Comparison of ENCODE assay signal across 13 mouse cellular contexts in genomic region chr1:75492579-75493170, GRCm38 (mm10). TPM values are rescaled to one million over a fixed set of nuclear protein-coding genes. Genes with fewer than 3 reads are reported as not detected.
"Had no signal": no experiment of that assay in that cellular context is flagged by ENCODE, and none has a peak within 500 bp of the region (broad histone marks: within the 10 kb centered on the region; RNA-seq: fewer than 3 reads in every experiment).

No protein-coding gene starts in this region.

- H3K9me3 ChIP-seq: liver, embryonic 13.5 days; midbrain, embryonic 12.5 days had no signal

- H3K4me3 ChIP-seq: left cerebral cortex, adult 2 months; liver, embryonic 13.5 days; midbrain, embryonic 12.5 days had no signal

- ATAC-seq: lung, postnatal 0 days; midbrain, embryonic 16.5 days had no signal

- DNase-seq: kidney, adult 18-20 months; kidney, adult 9 months; kidney, postnatal 36 days; layer of hippocampus, postnatal 36 days; liver, embryonic 13.5 days; lung, embryonic 14.5 days; thymus, postnatal 25 days had no signal

- H3K27ac ChIP-seq: left cerebral cortex, adult 2 months; liver, embryonic 13.5 days; macrophage; midbrain, embryonic 12.5 days; stomach, postnatal 0 days had no signal

- H3K9ac ChIP-seq: liver, embryonic 13.5 days; lung, embryonic 14.5 days; midbrain, embryonic 12.5 days had no signal

- H3K4me2 ChIP-seq: liver, embryonic 13.5 days; lung, embryonic 14.5 days; midbrain, embryonic 12.5 days had no signal

RNA-seq across cellular contexts. Expression of gene Tmem198, which starts 13.3 kb away (rescaled TPM):
- polyA plus RNA-seq: macrophage had no signal

RNA-seq across cellular contexts. Expression of gene Obsl1, which starts 13.6 kb away (rescaled TPM):
- polyA plus RNA-seq: macrophage had no signal

RNA-seq across cellular contexts. Expression of gene Inha, which starts 14.2 kb away (rescaled TPM):
- polyA plus RNA-seq: macrophage had no signal
